8 mouse cellular contexts compared by ENCODE assay signal in the genomic region with DNA sequence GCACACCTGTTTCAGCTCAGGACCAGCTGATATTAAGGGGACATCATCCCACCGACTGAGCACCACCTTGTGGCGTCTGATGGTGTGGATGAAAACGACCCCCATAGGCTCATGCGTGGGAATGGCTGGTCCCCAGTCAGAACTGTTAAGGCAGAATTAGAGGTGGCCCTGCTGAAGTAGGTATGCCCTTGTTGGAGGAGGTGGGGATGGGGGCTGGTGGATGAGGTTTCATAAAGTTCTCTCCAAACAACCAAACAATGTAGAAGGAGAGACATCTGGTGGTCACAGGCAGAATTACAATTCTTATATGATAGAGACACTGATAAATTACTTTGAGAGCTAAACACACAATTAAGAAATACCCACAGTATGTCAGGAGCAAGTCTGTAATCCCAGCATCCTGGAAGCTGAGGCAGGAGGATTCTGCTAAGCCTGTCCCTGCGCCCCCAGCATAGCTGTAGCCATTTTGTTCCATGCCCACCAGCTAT. TPM values are rescaled to one million over a fixed set of nuclear protein-coding genes. Genes with fewer than 3 reads are reported as not detected.
DNase-seq lines count a peak whose midpoint lies in the region; ATAC-seq lines count a peak whose summit lies in the region.

No protein-coding gene starts in this region.

- peak; percentile 85; the same call in 1 of the 2 replicates for ATAC-seq in neural tube, embryonic 14.5 days (ENCODE audit: low read depth)

- peak; percentile 8 for DNase-seq in kidney, adult 18-20 months
- no peak for DNase-seq in kidney, adult 11 months
- DNase-seq in CD8-positive naive resting alpha-beta T cell, adult 2 months (ENCODE audit: low read depth in 2 of 2, low spot score in 2 of 2), result peak; percentile 37 to 67
- peak; percentile 74 for DNase-seq in c-Kit-positive CD71-negative TER-119-negative erythroid progenitor cells, embryonic 14.5 days (ENCODE audit: low read depth)
- peak; percentile 41 to 62 for DNase-seq in heart, postnatal 10 days
- DNase-seq in left cerebral cortex, postnatal 14 days (ENCODE audit: low spot score in 2 of 2), result peak; percentile 59 to 72
- DNase-seq in gastrocnemius, postnatal 36 days, result no peak

- H3K4me1 ChIP-seq in neural tube, embryonic 14.5 days (ENCODE audit: control insufficient read depth, insufficient read depth, low read length), result no peaks in the 10 kb centered on the region

- no peak overlapping the region for H3K4me3 ChIP-seq in neural tube, embryonic 14.5 days (ENCODE audit: low read depth, low read length)

- no peak overlapping the region for H3K4me2 ChIP-seq in neural tube, embryonic 14.5 days (ENCODE audit: low read depth, low read length)

- H3K9me3 ChIP-seq in neural tube, embryonic 14.5 days (ENCODE audit: control insufficient read depth, low read length), result no peaks in the 10 kb centered on the region

- intact Hi-C loops in heart, postnatal 10 days (cut with DNase I), result loop anchor here (1.0 to 5.0 kb wide), 2 partner anchors 61 to 119 kb away; partner anchors contain the start of genes Socs4 and Wdhd1
- intact Hi-C loops in left cerebral cortex, postnatal 14 days (cut with DNase I), result loop anchor here (1.0 to 5.0 kb wide), 2 partner anchors 62 to 119 kb away; partner anchors contain the start of genes Socs4 and Wdhd1
- intact Hi-C loops in gastrocnemius, postnatal 36 days (cut with DNase I), result loop anchor here (2.0 kb wide), 1 partner anchor 61 kb away; no protein-coding TSS in a partner anchor

- H3K27me3 ChIP-seq in neural tube, embryonic 14.5 days (ENCODE audit: control insufficient read depth, insufficient read depth, low read length), result no peaks in the 10 kb centered on the region

- H3K9ac ChIP-seq in neural tube, embryonic 14.5 days (replicated peaks; ENCODE audit: low read depth, low read length), result no peak overlapping the region

- whole genome bisulfite sequencing in neural tube, embryonic 14.5 days, result 58% methylated on average over 5 of the region's 5 CpGs

- no peak overlapping the region for H3K27ac ChIP-seq in neural tube, embryonic 14.5 days (ENCODE audit: low read depth, low read length)

- no peaks in the 10 kb centered on the region for H3K36me3 ChIP-seq in neural tube, embryonic 14.5 days (ENCODE audit: control insufficient read depth, insufficient read depth, low read length)

RNA-seq across cellular contexts. Expression of gene Dlgap5, which starts 22.0 kb away (rescaled TPM):
- 10 to 100 TPM in 1 of 2 experiments, 1 to 10 TPM in 1; 8.3 to 10.7 TPM for total RNA-seq in heart, postnatal 10 days (2021)
- total RNA-seq in left cerebral cortex, postnatal 14 days (2021), result 1 to 10 TPM in 1 of 2 experiments, under 1 TPM in 1; 0.85 to 1.2 TPM
- 4.0 and 5.4 TPM in 2 replicates for polyA plus RNA-seq in neural tube, embryonic 14.5 days (2014; fragmentation: Nextera tagmentation; extraction: Ambion mirVana)
- total RNA-seq in gastrocnemius, postnatal 36 days (2021), result under 1 TPM; 0.49 to 0.56 TPM

RNA-seq across cellular contexts. Expression of gene Lgals3, which starts 28.7 kb away (rescaled TPM):
- 1 to 10 TPM; 3.1 to 4.6 TPM for total RNA-seq in heart, postnatal 10 days (2021)
- under 1 TPM; 0.34 to 0.75 TPM for total RNA-seq in left cerebral cortex, postnatal 14 days (2021)
- 2.1 and 2.2 TPM in 2 replicates for polyA plus RNA-seq in neural tube, embryonic 14.5 days (2014; fragmentation: Nextera tagmentation; extraction: Ambion mirVana)
- total RNA-seq in gastrocnemius, postnatal 36 days (2021), result 1 to 10 TPM; 2.8 to 5.8 TPM

RNA-seq across cellular contexts. Expression of gene Fbxo34, which starts 54.0 kb away (rescaled TPM):
- total RNA-seq in heart, postnatal 10 days (2021), result 10 to 100 TPM; 18.6 to 20.7 TPM
- 10 to 100 TPM; 88.7 to 90.9 TPM for total RNA-seq in left cerebral cortex, postnatal 14 days (2021)
- 37.6 and 38.7 TPM in 2 replicates for polyA plus RNA-seq in neural tube, embryonic 14.5 days (2014; fragmentation: Nextera tagmentation; extraction: Ambion mirVana)
- 10 to 100 TPM in 1 of 2 experiments, 1 to 10 TPM in 1; 9.1 to 11.0 TPM for total RNA-seq in gastrocnemius, postnatal 36 days (2021)

Comparison
In these comparisons a context has a peak if more than half of its experiments do, and no peak if none do; other contexts are left out.
1. DNase-seq: peak in kidney, adult 18-20 months (single experiment), CD8-positive naive resting alpha-beta T cell, adult 2 months (2 of 2), c-Kit-positive CD71-negative TER-119-negative erythroid progenitor cells, embryonic 14.5 days (single experiment), heart, postnatal 10 days (2 of 2) and left cerebral cortex, postnatal 14 days (2 of 2); none in kidney, adult 11 months (single experiment) and gastrocnemius, postnatal 36 days (0 of 2).
2. RNA of gene Dlgap5, which starts 22.0 kb away (total RNA-seq): 8.3 to 10.7 TPM in heart, postnatal 10 days; 0.85 to 1.2 TPM in left cerebral cortex, postnatal 14 days and 0.49 to 0.56 TPM in gastrocnemius, postnatal 36 days; every median in the first group is over 4 times any median in the second.
3. RNA of gene Fbxo34, which starts 54.0 kb away (total RNA-seq): 88.7 to 90.9 TPM in left cerebral cortex, postnatal 14 days; 18.6 to 20.7 TPM in heart, postnatal 10 days and 9.1 to 11.0 TPM in gastrocnemius, postnatal 36 days; every median in the first group is over 4 times any median in the second.